Mouse (Mus musculus): ENCODE data around the gene St5. TPM values are rescaled to one million over a fixed set of nuclear protein-coding genes. Genes with fewer than 3 reads are reported as not detected.

St5 gene
- total and polyA plus RNA-seq, 3 experiments, result 2.6 to 3.4 TPM; not detected in 1

GRCm38 (mm10) chr7:109542364-109542628, 161.1 kb downstream of the St5 start:
- H3K27ac ChIP-seq (ENCODE audit: control insufficient read depth, low read depth, low read length), result no peak overlapping the region

GRCm38 (mm10) chr7:109541609-109542363, 161.6 kb downstream of the St5 start:
- DNase-seq (ENCODE audit: low read depth, low spot score), result no peak
- Histone ChIP-seq H3K27ac (ENCODE audit: control insufficient read depth, low read depth, low read length) (no peak overlapping the region), H3K27me3 (ENCODE audit: control insufficient read depth in 1 of 2, insufficient read depth in 2 of 2, low read length in 2 of 2) (no peaks in the 10 kb centered on the region), H3K4me3 (ENCODE audit: control insufficient read depth in 1 of 2, insufficient read depth in 1 of 2, low read depth in 2 of 2, low read length in 2 of 2) (no peak overlapping the region), H3K36me3 (ENCODE audit: control insufficient read depth in 1 of 2, insufficient read depth in 2 of 2, low read length in 2 of 2) (no peaks in the 10 kb centered on the region), H3K9ac (ENCODE audit: control insufficient read depth, low read depth, low read length, poor library complexity, severe bottlenecking) (no peak overlapping the region), H3K79me2 (ENCODE audit: control insufficient read depth, insufficient read depth, low read length, poor library complexity) (no peaks in the 10 kb centered on the region), H3K9me3 (replicated peaks; ENCODE audit: insufficient read depth, low read length) (no peaks in the 10 kb centered on the region), H3K4me1 (ENCODE audit: control insufficient read depth in 1 of 2, insufficient read depth in 2 of 2, low read length in 2 of 2) (no peaks in the 10 kb centered on the region)
- no peak for TF ChIP-seq USF1 (IDR thresholded peaks at IDR 0.05; ENCODE audit: low read depth, low read length)
- TF ChIP-seq MYB (IDR thresholded peaks at IDR 0.05; ENCODE audit: low read depth, low read length), result no peak
- TF ChIP-seq ELF1 (IDR thresholded peaks at IDR 0.05; ENCODE audit: low read depth, low read length), result no peak
- TF ChIP-seq CTCF (IDR thresholded peaks at IDR 0.05 in 2 of 3, conservative IDR thresholded peaks at IDR 0.05 in 1 of 3; ENCODE audit: control insufficient read depth in 1 of 3, insufficient read depth in 1 of 3, low read depth in 2 of 3, low read length in 3 of 3, poor library complexity in 1 of 3, severe bottlenecking in 1 of 3), result no peak
- TF ChIP-seq RCOR1 (IDR thresholded peaks at IDR 0.05; ENCODE audit: low read depth, low read length), result no peak
- no peak for TF ChIP-seq GATA1 (IDR thresholded peaks at IDR 0.05; ENCODE audit: low read depth, low read length)

More at GRCm38 (mm10) chr7:109542364-109542628, 161.1 kb downstream of the St5 start:
- Histone ChIP-seq H3K4me3 (ENCODE audit: control insufficient read depth in 1 of 2, insufficient read depth in 1 of 2, low read depth in 2 of 2, low read length in 2 of 2) (no peak overlapping the region), H3K27me3 (ENCODE audit: control insufficient read depth in 1 of 2, insufficient read depth in 2 of 2, low read length in 2 of 2) (no peaks in the 10 kb centered on the region), H3K9me3 (replicated peaks; ENCODE audit: insufficient read depth, low read length) (no peaks in the 10 kb centered on the region), H3K4me1 (ENCODE audit: control insufficient read depth in 1 of 2, insufficient read depth in 2 of 2, low read length in 2 of 2) (no peaks in the 10 kb centered on the region), H3K36me3 (ENCODE audit: control insufficient read depth in 1 of 2, insufficient read depth in 2 of 2, low read length in 2 of 2) (no peaks in the 10 kb centered on the region), H3K79me2 (ENCODE audit: control insufficient read depth, insufficient read depth, low read length, poor library complexity) (no peaks in the 10 kb centered on the region), H3K9ac (ENCODE audit: control insufficient read depth, low read depth, low read length, poor library complexity, severe bottlenecking) (no peak overlapping the region)
- no peak for DNase-seq (ENCODE audit: low read depth, low spot score)
- TF ChIP-seq TBP (IDR thresholded peaks at IDR 0.05; ENCODE audit: low read depth, low read length) (no peak), MAFK (IDR thresholded peaks at IDR 0.05; ENCODE audit: borderline replicate concordance, low read depth, low read length) (no peak), CHD2 (IDR thresholded peaks at IDR 0.05; ENCODE audit: low read length) (no peak), USF2 (IDR thresholded peaks at IDR 0.05; ENCODE audit: borderline replicate concordance in 1 of 2, insufficient read depth in 1 of 2, low read depth in 1 of 2, low read length in 2 of 2) (no peak), JUND (IDR thresholded peaks at IDR 0.05; ENCODE audit: low read depth, low read length) (no peak), POLR2AphosphoS2 (IDR thresholded peaks at IDR 0.05; ENCODE audit: low read length) (no peak), NELFE (IDR thresholded peaks at IDR 0.05; ENCODE audit: low read depth, low read length) (no peak), MAZ (IDR thresholded peaks at IDR 0.05; ENCODE audit: low read depth, low read length) (no peak), SIN3A (IDR thresholded peaks at IDR 0.05; ENCODE audit: low read length) (no peak), TAL1 (IDR thresholded peaks at IDR 0.05; ENCODE audit: low read length) (no peak), ETS1 (IDR thresholded peaks at IDR 0.05; ENCODE audit: low read depth, low read length) (no peak)
